Mouse (Mus musculus) testis, adult 2 months (tissue): ENCODE measurements at regions not wholly inside any gene's neighbourhood (a gene's known extent, or its start where the extent isn't known, plus 50 kb on each side); places are given as distances from the start of the nearest gene placed in this dataset.

Source experiments
- H3K27ac ChIP-seq: fragments of 200-500 bp; 2 replicates; pipeline ENCODE4 v1.5.1; 2012; ENCODE audit warnings: low read depth, low read length; ENCODE audit not compliant: control insufficient read depth, insufficient read depth
- H3K27me3 ChIP-seq: fragments of 200-500 bp; 2 replicates; pipeline ENCODE4 v1.6.1; 2012; ENCODE audit warnings: mild to moderate bottlenecking, low read length, moderate library complexity; ENCODE audit not compliant: control insufficient read depth, insufficient read depth
- H3K36me3 ChIP-seq: fragments of 200-500 bp; 2 replicates; pipeline ENCODE4 v1.6.1; 2012; ENCODE audit warnings: mild to moderate bottlenecking, low read length; ENCODE audit not compliant: control insufficient read depth, insufficient read depth
- H3K4me1 ChIP-seq: fragments of 200-500 bp; 2 replicates; pipeline ENCODE4 v1.6.1; 2012; ENCODE audit warnings: low read length; ENCODE audit not compliant: control insufficient read depth, insufficient read depth
- H3K4me3 ChIP-seq: fragments of 200-500 bp; 2 replicates; pipeline ENCODE4 v1.5.1; 2012; ENCODE audit warnings: low read depth, mild to moderate bottlenecking, low read length, moderate library complexity, mixed read lengths; ENCODE audit not compliant: control insufficient read depth
- CTCF ChIP-seq: fragments of 200-500 bp; IDR thresholded peaks from 2 replicates; pipeline ENCODE4 v1.5.1; 2012; ENCODE audit warnings: low read depth, mild to moderate bottlenecking, inconsistent platforms, low read length, moderate library complexity; ENCODE audit not compliant: control insufficient read depth, insufficient read depth, insufficient replicate concordance
- POLR2A ChIP-seq: fragments of 200-500 bp; IDR thresholded peaks from 2 replicates; pipeline ENCODE4 v1.6.1; 2012; ENCODE audit warnings: low read depth, mild to moderate bottlenecking, inconsistent platforms, low read length, moderate library complexity; ENCODE audit not compliant: control insufficient read depth

GRCm38 (mm10) chr13:83946495-83946894 lies 275.6 kb upstream of the Tmem161b start:
- no peaks in the 10 kb centered on the region for H3K27me3 ChIP-seq
- H3K4me1 ChIP-seq = no peaks in the 10 kb centered on the region
- no peaks in the 10 kb centered on the region for H3K36me3 ChIP-seq
- TF ChIP-seq POLR2A = no peak
- TF ChIP-seq CTCF = no peak
- H3K27ac ChIP-seq = no peak overlapping the region
- no peak overlapping the region for H3K4me3 ChIP-seq

DNA sequence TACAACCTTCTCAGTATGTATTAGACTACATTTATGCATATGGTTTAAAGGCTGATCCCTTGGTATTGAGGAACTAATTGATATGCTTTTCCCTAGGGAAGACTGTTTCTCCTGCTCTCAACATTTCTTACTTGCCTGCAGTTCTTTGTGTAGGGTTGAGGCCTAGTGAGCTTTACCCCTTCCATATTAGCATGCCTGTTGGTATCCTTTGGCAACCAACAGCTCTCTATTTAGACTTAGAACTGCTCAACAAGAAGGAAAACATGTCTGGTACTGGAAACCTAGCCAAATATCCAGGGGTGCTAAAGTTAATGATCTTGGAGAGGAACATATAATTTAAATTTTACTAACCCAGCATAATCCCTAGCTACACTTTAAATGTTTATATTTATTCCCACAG lies 270.9 kb upstream of the Tmem161b start:
- no peaks in the 10 kb centered on the region for H3K27me3 ChIP-seq
- no peak for TF ChIP-seq POLR2A
- TF ChIP-seq CTCF = no peak
- H3K4me1 ChIP-seq = no peaks in the 10 kb centered on the region
- H3K36me3 ChIP-seq = no peaks in the 10 kb centered on the region
- H3K4me3 ChIP-seq = no peak overlapping the region
- H3K27ac ChIP-seq = no peak overlapping the region

- no peaks in the 10 kb centered on the region for H3K4me1 ChIP-seq
- no peak overlapping the region for H3K27ac ChIP-seq
- no peaks in the 10 kb centered on the region for H3K36me3 ChIP-seq
- TF ChIP-seq POLR2A = no peak
- TF ChIP-seq CTCF = no peak
- no peaks in the 10 kb centered on the region for H3K27me3 ChIP-seq
- no peak overlapping the region for H3K4me3 ChIP-seq
Observed at GRCm38 (mm10) chr13:83951808-83952207, 270.3 kb upstream of the Tmem161b start.

GRCm38 (mm10) chr13:83952353-83952752 lies 269.7 kb upstream of the Tmem161b start:
- H3K4me3 ChIP-seq = no peak overlapping the region
- no peak overlapping the region for H3K27ac ChIP-seq
- no peaks in the 10 kb centered on the region for H3K27me3 ChIP-seq
- H3K36me3 ChIP-seq = no peaks in the 10 kb centered on the region
- TF ChIP-seq POLR2A (no peak), CTCF (no peak)
- no peaks in the 10 kb centered on the region for H3K4me1 ChIP-seq

GRCm38 (mm10) chr13:83952862-83953261 lies 269.2 kb upstream of the Tmem161b start:
- Histone ChIP-seq H3K27me3 (no peaks in the 10 kb centered on the region), H3K4me3 (no peak overlapping the region), H3K36me3 (no peaks in the 10 kb centered on the region), H3K4me1 (no peaks in the 10 kb centered on the region), H3K27ac (no peak overlapping the region)
- TF ChIP-seq CTCF = no peak
- no peak for TF ChIP-seq POLR2A

DNA sequence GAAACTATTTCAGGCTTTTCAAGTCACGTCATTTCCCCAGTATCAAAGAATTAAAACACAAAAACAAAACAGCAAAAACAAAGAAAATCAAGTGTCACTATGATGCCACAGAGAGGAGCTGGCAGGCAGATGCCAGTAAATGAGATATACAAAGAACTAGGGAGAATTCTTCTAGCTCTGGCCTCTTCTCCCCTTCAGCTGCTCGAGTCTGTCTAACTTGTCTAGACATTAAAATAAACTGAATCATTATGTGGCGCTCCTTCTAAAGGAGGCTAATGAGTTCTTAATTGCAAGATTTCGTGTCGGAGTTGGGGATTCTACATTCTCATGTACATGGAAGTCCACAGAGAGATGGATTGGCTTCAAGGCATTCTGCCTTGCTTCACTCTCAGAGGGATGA lies 266.4 kb upstream of the Tmem161b start:
- TF ChIP-seq POLR2A (no peak), CTCF (no peak)
- Histone ChIP-seq H3K27ac (no peak overlapping the region), H3K4me1 (no peaks in the 10 kb centered on the region), H3K27me3 (no peaks in the 10 kb centered on the region), H3K4me3 (no peak overlapping the region), H3K36me3 (no peaks in the 10 kb centered on the region)

GRCm38 (mm10) chr13:83978541-83978940 lies 243.6 kb upstream of the Tmem161b start:
- Histone ChIP-seq H3K36me3 (no peaks in the 10 kb centered on the region), H3K27me3 (no peaks in the 10 kb centered on the region), H3K27ac (no peak overlapping the region), H3K4me3 (no peak overlapping the region), H3K4me1 (no peaks in the 10 kb centered on the region)
- TF ChIP-seq POLR2A = no peak
- TF ChIP-seq CTCF = no peak

GRCm38 (mm10) chr13:83979535-83979934 lies 242.6 kb upstream of the Tmem161b start:
- TF ChIP-seq POLR2A = no peak
- no peak for TF ChIP-seq CTCF
- no peaks in the 10 kb centered on the region for H3K4me1 ChIP-seq
- no peaks in the 10 kb centered on the region for H3K36me3 ChIP-seq

More at GRCm38 (mm10) chr13:83979535-83979934, 242.6 kb upstream of the Tmem161b start:
- Histone ChIP-seq H3K27me3 (no peaks in the 10 kb centered on the region), H3K27ac (no peak overlapping the region), H3K4me3 (no peak overlapping the region)
